Mouse (Mus musculus) E14TG2a.4 (cell line): ENCODE measurements at regions not wholly inside any gene's neighbourhood (a gene's known extent, or its start where the extent isn't known, plus 50 kb on each side); places are given as distances from the start of the nearest gene placed in this dataset.

Experiments
- CTCF ChIP-seq: conservative IDR thresholded peaks from 2 replicates; pipeline ENCODE4 v1.5.1; 2014; ENCODE audit warnings: low read length
- NANOG ChIP-seq: IDR thresholded peaks from 2 replicates; pipeline ENCODE4 v1.6.1; 2014; ENCODE audit warnings: borderline replicate concordance, low read length, mixed read lengths
- POU5F1 ChIP-seq: IDR thresholded peaks from 2 replicates; pipeline ENCODE4 v1.6.1; 2014; ENCODE audit warnings: low read length, borderline replicate concordance

DNA sequence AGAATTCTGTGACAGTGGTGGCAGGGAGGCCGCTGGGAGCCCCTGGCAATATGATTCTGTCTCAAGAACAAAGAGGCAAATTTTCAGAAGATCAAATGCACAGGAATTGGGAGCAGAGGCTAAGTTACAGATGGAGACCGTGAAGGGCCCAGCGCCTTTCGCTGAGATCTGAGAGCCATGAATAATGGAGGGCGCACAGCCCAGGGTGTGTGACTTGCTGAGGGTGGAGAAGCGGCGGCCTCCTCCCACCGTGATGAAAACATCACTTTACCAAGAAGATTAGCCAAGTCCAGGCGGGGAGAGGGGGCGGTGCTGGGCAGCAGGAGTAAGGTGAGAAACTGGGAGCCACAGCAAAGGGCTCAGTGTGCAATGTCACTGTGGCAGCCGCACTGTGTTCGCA, 77.2 kb upstream of the Unc5a start:
- TF ChIP-seq CTCF (no peak), POU5F1 (no peak), NANOG (no peak)
